Mouse (Mus musculus) layer of hippocampus, adult 2 months (tissue): Measurements from ENCODE around the gene Chmp3. TPM values are rescaled to one million over a fixed set of nuclear protein-coding genes. Genes with fewer than 3 reads are reported as not detected.

Source experiments
- DNase-seq, 2 experiments: peaks; one replicate each; pipeline ENCODE4 v3.0.0; 2022; ENCODE audit warnings: low spot score in 2 of 2
- H3K27ac ChIP-seq: fragments of 200-600 bp; 2 replicates; pipeline ENCODE4 v1.8.1; 2022
- H3K4me3 ChIP-seq: fragments of 200-600 bp; 2 replicates; pipeline ENCODE4 v1.8.1; 2022; ENCODE audit warnings: mild to moderate bottlenecking
- CTCF ChIP-seq: fragments of 200-600 bp; conservative IDR thresholded peaks from 2 replicates; pipeline ENCODE4 v1.8.1; 2022; ENCODE audit warnings: antibody characterized with exemption, mild to moderate bottlenecking, moderate library complexity
- total RNA-seq, 2 experiments: library from RNA; stranded (reverse); gene quantifications; 2 replicates each; pipeline ENCODE4 v1.2.3; 2021

The Chmp3 gene
- total RNA-seq, 2 experiments from 2014 or later: 99.7 to 109 TPM

DNA sequence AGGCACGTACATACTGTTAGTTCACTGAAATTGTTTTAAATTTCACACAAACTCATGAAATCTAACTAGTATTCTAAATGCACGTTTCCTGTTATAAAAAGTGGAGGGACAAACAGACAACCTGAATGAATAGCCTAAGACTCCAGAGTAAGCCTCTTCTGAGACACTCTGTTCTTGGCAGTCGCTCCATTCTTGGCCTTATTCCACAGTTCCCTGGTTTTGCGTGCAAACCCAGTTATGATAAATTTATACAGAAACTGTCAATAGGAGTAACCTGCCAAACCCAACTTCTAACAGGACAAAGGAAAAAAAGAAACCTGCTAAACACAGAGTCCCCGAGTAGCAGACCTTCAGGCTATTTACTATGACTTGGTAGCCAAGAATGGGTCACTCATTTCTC, 78.4 kb downstream of the Chmp3 start:
- no peak for TF ChIP-seq CTCF
- Histone ChIP-seq H3K4me3 (no peak overlapping the region), H3K27ac (peak overlapping the region; percentile 67)
- no peak for DNase-seq

DNA sequence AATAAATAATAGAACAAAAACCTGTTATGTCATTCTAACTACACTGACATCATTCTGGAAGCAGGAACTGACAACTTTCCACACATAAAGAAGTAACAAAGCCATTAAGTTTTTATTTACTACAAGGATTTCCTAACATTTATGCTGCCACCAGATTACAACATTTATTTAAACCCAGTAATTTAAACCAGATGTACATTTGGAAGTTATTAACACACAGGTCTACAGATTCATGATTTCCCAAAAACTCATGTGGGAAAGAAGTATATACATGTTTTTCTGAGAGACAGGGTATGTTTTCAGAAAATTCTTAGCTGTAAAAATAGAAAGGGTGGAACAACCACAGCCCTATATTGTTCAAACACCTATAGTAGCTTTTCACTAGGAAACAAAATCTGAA, 81.1 kb downstream of the Chmp3 start:
- Histone ChIP-seq H3K27ac (no peak overlapping the region), H3K4me3 (no peak overlapping the region)
- no peak for TF ChIP-seq CTCF
- DNase-seq: no peak

DNA sequence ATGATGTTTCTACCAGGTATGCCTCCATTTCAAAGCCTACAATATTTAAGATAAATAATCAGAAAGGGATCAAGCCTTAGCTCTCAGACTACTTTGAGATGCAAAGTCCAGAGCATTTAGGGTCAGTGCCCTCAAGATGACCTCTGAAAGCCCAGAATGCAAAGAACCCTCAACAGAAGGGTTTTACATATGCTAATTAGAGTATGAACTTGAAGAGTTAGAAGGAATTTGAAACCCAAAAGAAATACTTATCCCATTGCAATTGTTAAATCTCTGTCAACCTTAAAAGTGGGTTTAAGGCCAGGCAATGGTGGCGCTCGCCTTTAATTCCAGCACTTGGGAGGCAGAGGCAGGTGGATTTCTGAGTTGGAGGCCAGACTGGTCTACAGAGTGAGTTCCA, 82.4 kb downstream of the Chmp3 start:
- no peak for DNase-seq
- TF ChIP-seq CTCF: no peak
- no peak overlapping the region for H3K27ac ChIP-seq
- H3K4me3 ChIP-seq: no peak overlapping the region

DNA sequence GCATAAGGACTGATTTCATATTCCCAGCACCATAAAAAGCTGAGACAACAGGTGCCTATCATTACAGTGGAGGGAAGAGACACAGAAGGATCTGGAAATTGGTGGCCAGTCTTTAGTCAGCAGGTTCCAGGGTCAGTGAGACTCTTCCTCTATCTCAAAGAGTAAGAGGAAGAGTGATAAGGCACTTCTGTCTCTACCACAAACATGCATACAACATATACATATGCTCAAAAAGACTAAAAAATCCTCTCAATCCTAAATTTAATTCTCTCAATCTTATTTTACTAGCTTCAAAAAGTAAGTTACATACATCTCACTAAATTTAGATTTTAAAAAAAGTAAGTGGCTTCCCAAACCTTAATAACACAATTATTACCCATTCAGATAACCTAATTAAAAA, 83.7 kb downstream of the Chmp3 start:
- no peak for DNase-seq
- H3K27ac ChIP-seq: no peak overlapping the region
- no peak for TF ChIP-seq CTCF
- no peak overlapping the region for H3K4me3 ChIP-seq

DNA sequence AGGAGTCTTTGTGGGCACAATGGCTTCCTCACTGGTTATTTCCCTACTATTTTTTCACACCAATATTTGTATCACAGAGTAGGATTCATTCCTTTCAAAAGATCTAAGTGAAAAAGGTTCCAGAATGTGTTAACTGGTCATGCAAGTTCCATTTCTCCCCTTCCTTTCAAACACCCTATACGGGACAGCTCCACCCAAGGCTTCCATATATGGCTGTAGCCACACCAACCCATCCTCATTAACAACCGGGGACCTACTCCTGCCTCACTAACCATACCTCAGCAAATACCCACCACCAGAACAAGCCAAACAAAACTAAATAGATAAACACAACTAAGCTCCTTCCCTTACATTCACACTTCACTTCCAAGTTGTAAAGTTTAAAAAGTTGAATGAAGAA, 87.6 kb downstream of the Chmp3 start:
- H3K4me3 ChIP-seq: peak overlapping the region; percentile 83
- DNase-seq: no peak
- H3K27ac ChIP-seq: peak overlapping the region; percentile 98; the same call in 1 of the 2 replicates
- no peak for TF ChIP-seq CTCF

DNA sequence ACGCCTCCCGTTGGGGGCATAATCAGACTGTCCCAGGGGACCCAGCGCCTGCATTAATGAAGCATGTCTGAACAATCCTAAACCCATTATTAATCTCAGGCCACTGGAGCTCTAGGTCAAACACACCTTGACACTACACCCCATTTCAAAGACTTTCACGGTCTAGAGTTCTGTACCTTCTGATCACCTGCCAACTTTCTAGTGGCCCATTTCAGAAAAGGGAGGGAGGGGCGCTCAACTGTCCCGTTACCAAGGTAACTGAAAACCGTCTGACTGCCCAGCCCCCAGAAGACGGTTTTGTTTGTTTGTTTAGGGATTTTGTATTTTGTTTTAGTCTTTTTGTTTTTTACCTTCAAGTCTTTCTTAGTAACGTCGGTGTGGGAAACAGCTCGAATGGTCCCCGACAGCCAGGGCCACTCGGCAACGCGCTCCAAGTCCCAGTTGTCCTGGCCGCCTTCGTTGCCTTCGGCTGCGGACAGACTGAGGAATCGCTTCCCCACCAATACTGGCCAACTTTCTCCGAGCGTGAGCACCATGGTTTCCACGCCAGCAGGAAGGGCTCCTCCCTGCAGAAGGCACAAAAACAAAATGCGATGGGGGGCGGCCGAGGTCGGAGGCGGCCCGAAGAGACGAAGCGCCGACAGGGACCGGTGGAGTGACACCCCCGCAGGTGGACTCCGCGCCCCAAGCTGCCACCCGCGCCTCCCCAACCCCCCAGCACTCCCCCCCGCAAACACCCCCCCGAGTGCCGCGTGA, 88.3 kb downstream of the Chmp3 start:
- peak overlapping the region; percentile 98 for H3K27ac ChIP-seq
- no peak for TF ChIP-seq CTCF
- DNase-seq: peak; percentile 20 to 23
- H3K4me3 ChIP-seq: peak overlapping the region; percentile 83

Other genes starting within 250 kb of the Chmp3 start
- gene Smyd1, start 221.6 kb upstream of the Chmp3 start, total RNA-seq: 1 to 10 TPM in 1 of 2 experiments, under 1 TPM in 1; 0.59 to 1.3 TPM
- not detected for gene Cd8b1, start 221.0 kb upstream of the Chmp3 start, total RNA-seq
- not detected for gene Cd8a, start 170.4 kb upstream of the Chmp3 start, total RNA-seq
- 10 to 100 TPM; 91.3 to 91.6 TPM for gene Rmnd5a, start 103.2 kb upstream of the Chmp3 start, total RNA-seq
- gene Rnf103, start 49.9 kb upstream of the Chmp3 start, total RNA-seq: 10 to 100 TPM; 45.8 to 46.5 TPM
- 10 to 100 TPM; 44.4 to 49.0 TPM for gene Kdm3a, start 89.2 kb downstream of the Chmp3 start, total RNA-seq
- 10 to 100 TPM; 69.1 to 71.2 TPM for gene Reep1, start 163.8 kb downstream of the Chmp3 start, total RNA-seq